Mouse (Mus musculus) kidney, embryonic 16.5 days (tissue): Measurements from ENCODE around the gene Gstt3. TPM values are rescaled to one million over a fixed set of nuclear protein-coding genes. Genes with fewer than 3 reads are reported as not detected.

ENCODE experiments used
- ATAC-seq: fragments of 200-750 bp; cut with Nextera tagmentation; 2 replicates; pipeline ENCODE4 v1.8.0; 2017; ENCODE audit warnings: moderate TSS enrichment; ENCODE audit not compliant: low FRiP score, low TSS enrichment
- H3K27ac ChIP-seq: fragments of 300-500 bp; sonication (generic); 2 replicates; pipeline ENCODE4 v1.5.1; 2014; ENCODE audit warnings: low read length
- H3K27me3 ChIP-seq: fragments of 300-500 bp; sonication (generic); 2 replicates; pipeline ENCODE4 v1.6.1; 2014; ENCODE audit warnings: low read length, control low read depth, mixed read lengths; ENCODE audit not compliant: insufficient read depth
- H3K36me3 ChIP-seq: fragments of 300-500 bp; sonication (generic); 2 replicates; pipeline ENCODE4 v1.6.1; 2014; ENCODE audit warnings: low read length, control low read depth, mixed read lengths; ENCODE audit not compliant: insufficient read depth
- H3K4me1 ChIP-seq: fragments of 300-500 bp; sonication (generic); 2 replicates; pipeline ENCODE4 v1.6.1; 2014; ENCODE audit warnings: low read length, control low read depth, mixed read lengths; ENCODE audit not compliant: insufficient read depth
- H3K4me2 ChIP-seq: fragments of 300-500 bp; sonication (generic); replicated peaks from 2 replicates; pipeline ENCODE4 v1.6.1; 2014; ENCODE audit warnings: low read depth, low read length
- H3K4me3 ChIP-seq: fragments of 300-500 bp; sonication (generic); 2 replicates; pipeline ENCODE4 v1.5.1; 2014; ENCODE audit warnings: mild to moderate bottlenecking, low read length
- H3K9ac ChIP-seq: fragments of 300-500 bp; sonication (generic); replicated peaks from 2 replicates; pipeline ENCODE4 v1.6.1; 2014; ENCODE audit warnings: low read length
- H3K9me3 ChIP-seq: fragments of 300-500 bp; sonication (generic); 2 replicates; pipeline ENCODE4 v1.6.1; 2016; ENCODE audit warnings: low read length, control low read depth
- WGBS: fragments of 180-500 bp; shearing (Covaris S2); extraction: QIAGEN DNeasy Blood & Tissue Kit; methylation state at CpG from one replicate; pipeline ENCODE4 v1.1.7; 2014; 5-methylcytosine and 5-hydroxymethylcytosine counted together
- polyA plus RNA-seq: library from polyadenylated mRNA; unstranded; fragments of >200 nt; fragmentation: Nextera tagmentation; extraction: Ambion mirVana; gene quantifications from 2 replicates; pipeline ENCODE4 v1.2.1, GENCODE M21; 2015

The Gstt3 gene
- polyA plus RNA-seq, 1 experiment from 2014 or later, result 54.8 TPM

- 87% methylated on average over 6 of the region's 6 CpGs for WGBS
These were observed 14.4 kb downstream of the Gstt3 start for GRCm38 (mm10) chr10:75766856-75767255.

GRCm38 (mm10) chr10:75764519-75765473, 16.4 kb downstream of the Gstt3 start:
- ATAC-seq, result no peak
- Histone ChIP-seq H3K4me2 (peak overlapping the region; percentile 65), H3K9me3 (no peaks in the 10 kb centered on the region), H3K9ac (peak overlapping the region; percentile 79), H3K27me3 (no peaks in the 10 kb centered on the region), H3K4me1 (peaks cover 14% of the 10 kb centered on the region; the same call in 1 of the 2 replicates), H3K4me3 (peak overlapping the region; percentile 83), H3K27ac (peak overlapping the region; percentile 65), H3K36me3 (0 out of 2 replicates have a peak, but pooled peaks cover 2% of the 10 kb centered on the region)
- WGBS, result under 1% methylated on average over 27 of the region's 27 CpGs

More at GRCm38 (mm10) chr10:75766856-75767255, 14.4 kb downstream of the Gstt3 start:
- Histone ChIP-seq H3K9ac (no peak overlapping the region), H3K27me3 (no peaks in the 10 kb centered on the region), H3K27ac (no peak overlapping the region), H3K4me3 (no peak overlapping the region), H3K4me1 (peaks cover 14% of the 10 kb centered on the region; the same call in 1 of the 2 replicates), H3K9me3 (no peaks in the 10 kb centered on the region), H3K36me3 (no peaks in the 10 kb centered on the region), H3K4me2 (no peak overlapping the region)
- no peak for ATAC-seq

GRCm38 (mm10) chr10:75763682-75764518, 17.3 kb downstream of the Gstt3 start, which contains the start of gene Cabin1:
Cabin1 (minus strand) TSS chr10:75764341.
- H3K4me2 ChIP-seq, result peak within 1 kb of the TSS; percentile 78
- peak within 1 kb of the TSS; percentile 83 for H3K4me3 ChIP-seq
- no peaks in the 10 kb centered on the region for H3K9me3 ChIP-seq
- H3K27ac ChIP-seq, result peak within 1 kb of the TSS; percentile 65
- peak within 1 kb of the TSS; percentile 79 for H3K9ac ChIP-seq
- peaks cover 14% of the 10 kb centered on the region; the same call in 1 of the 2 replicates for H3K4me1 ChIP-seq
- no peaks in the 10 kb centered on the region for H3K27me3 ChIP-seq
- 0 out of 2 replicates have a peak, but pooled peaks cover 2% of the 10 kb centered on the region for H3K36me3 ChIP-seq
- ATAC-seq, result peak; percentile 99
- under 1% methylated on average over 57 of the region's 61 CpGs for WGBS

- H3K4me1 ChIP-seq, result peaks cover 14% of the 10 kb centered on the region; the same call in 1 of the 2 replicates
- H3K4me2 ChIP-seq, result no peak overlapping the region
- 96% methylated on average over 3 of the region's 3 CpGs for WGBS
- no peak for ATAC-seq
- H3K4me3 ChIP-seq, result no peak overlapping the region
- H3K36me3 ChIP-seq, result peaks cover 9% of the 10 kb centered on the region; the same call in 1 of the 2 replicates
- H3K9me3 ChIP-seq, result no peaks in the 10 kb centered on the region
- H3K27ac ChIP-seq, result no peak overlapping the region
- no peaks in the 10 kb centered on the region for H3K27me3 ChIP-seq
- H3K9ac ChIP-seq, result 0 out of 2 replicates have a peak overlapping the region, but pooled peaks have one; percentile 16
These were observed 18.8 kb downstream of the Gstt3 start for GRCm38 (mm10) chr10:75762413-75762812.

- H3K27me3 ChIP-seq, result no peaks in the 10 kb centered on the region
- 98% methylated on average over 3 of the region's 3 CpGs for WGBS
- no peak overlapping the region for H3K27ac ChIP-seq
- no peak overlapping the region for H3K4me2 ChIP-seq
- H3K36me3 ChIP-seq, result peaks cover 13% of the 10 kb centered on the region; the same call in 1 of the 2 replicates
- H3K4me3 ChIP-seq, result no peak overlapping the region
- H3K9me3 ChIP-seq, result no peaks in the 10 kb centered on the region
- no peak for ATAC-seq
- no peak overlapping the region for H3K9ac ChIP-seq
- H3K4me1 ChIP-seq, result peaks cover 14% of the 10 kb centered on the region; the same call in 1 of the 2 replicates
These were observed 20.9 kb downstream of the Gstt3 start for GRCm38 (mm10) chr10:75760311-75760710.

- Histone ChIP-seq H3K27ac (no peak overlapping the region), H3K27me3 (no peaks in the 10 kb centered on the region), H3K9me3 (no peaks in the 10 kb centered on the region), H3K4me1 (no peaks in the 10 kb centered on the region), H3K4me3 (no peak overlapping the region), H3K9ac (no peak overlapping the region), H3K4me2 (no peak overlapping the region), H3K36me3 (peaks cover 40% of the 10 kb centered on the region)
- no peak for ATAC-seq
- 90% methylated on average over 11 of the region's 11 CpGs for WGBS
These were observed 24.5 kb downstream of the Gstt3 start for GRCm38 (mm10) chr10:75756719-75757118.

- Histone ChIP-seq H3K27ac (no peak overlapping the region), H3K4me3 (no peak overlapping the region), H3K9me3 (no peaks in the 10 kb centered on the region), H3K36me3 (peaks cover 59% of the 10 kb centered on the region), H3K9ac (no peak overlapping the region), H3K27me3 (no peaks in the 10 kb centered on the region), H3K4me1 (no peaks in the 10 kb centered on the region), H3K4me2 (no peak overlapping the region)
- ATAC-seq, result peak; percentile 88
- WGBS, result 41% methylated on average over 3 of the region's 3 CpGs
These were observed 37.2 kb downstream of the Gstt3 start for GRCm38 (mm10) chr10:75744017-75744416.

- H3K4me2 ChIP-seq, result no peak overlapping the region
- ATAC-seq, result no peak
- no peaks in the 10 kb centered on the region for H3K9me3 ChIP-seq
- WGBS, result 93% methylated on average over 12 of the region's 12 CpGs
- no peak overlapping the region for H3K4me3 ChIP-seq
- H3K27ac ChIP-seq, result no peak overlapping the region
- peaks cover 61% of the 10 kb centered on the region for H3K36me3 ChIP-seq
- no peaks in the 10 kb centered on the region for H3K27me3 ChIP-seq
- H3K4me1 ChIP-seq, result no peaks in the 10 kb centered on the region
- no peak overlapping the region for H3K9ac ChIP-seq
These were observed 37.8 kb downstream of the Gstt3 start for GRCm38 (mm10) chr10:75743369-75743768.

GRCm38 (mm10) chr10:75740866-75741265, 40.3 kb downstream of the Gstt3 start:
- WGBS, result 94% methylated on average over 3 of the region's 3 CpGs
- no peaks in the 10 kb centered on the region for H3K27me3 ChIP-seq
- H3K9ac ChIP-seq, result no peak overlapping the region
- H3K4me3 ChIP-seq, result no peak overlapping the region
- ATAC-seq, result no peak
- H3K27ac ChIP-seq, result no peak overlapping the region
- no peak overlapping the region for H3K4me2 ChIP-seq
- H3K9me3 ChIP-seq, result no peaks in the 10 kb centered on the region
- no peaks in the 10 kb centered on the region for H3K4me1 ChIP-seq
- H3K36me3 ChIP-seq, result peaks cover 47% of the 10 kb centered on the region
